Mouse (Mus musculus): ENCODE measurements around the gene Camk2d. TPM values are rescaled to one million over a fixed set of nuclear protein-coding genes. Genes with fewer than 3 reads are reported as not detected.

Gene Camk2d
- polyA plus RNA-seq, 1 experiment from 2014 or later = 16.5 TPM

GRCm38 (mm10) chr3:126693302-126693701 is 97.2 kb downstream of the Camk2d start:
- no peaks in the 10 kb centered on the region for H3K36me3 ChIP-seq (ENCODE audit: control insufficient read depth, insufficient read depth, low read length)
- no peak overlapping the region for H3K27ac ChIP-seq (ENCODE audit: low read depth, low read length)
- no peak overlapping the region for H3K4me2 ChIP-seq (ENCODE audit: low read depth, low read length, severe bottlenecking)
- no peak overlapping the region for H3K4me3 ChIP-seq (ENCODE audit: low read depth, low read length)
- H3K9ac ChIP-seq (ENCODE audit: low read length) = no peak overlapping the region
- no peaks in the 10 kb centered on the region for H3K27me3 ChIP-seq (ENCODE audit: control insufficient read depth, insufficient read depth, low read length)
- ATAC-seq (replicated peaks; ENCODE audit: low FRiP score) = no peak
- DNase-seq (ENCODE audit: low spot score) = no peak
- H3K4me1 ChIP-seq (replicated peaks; ENCODE audit: control insufficient read depth, insufficient read depth, low read length) = no peaks in the 10 kb centered on the region
- H3K9me3 ChIP-seq (ENCODE audit: control insufficient read depth, low read length) = no peaks in the 10 kb centered on the region
- WGBS = 61% methylated on average over 7 of the region's 7 CpGs

- Histone ChIP-seq H3K4me2 (ENCODE audit: low read depth, low read length, severe bottlenecking) (no peak overlapping the region), H3K9me3 (ENCODE audit: control insufficient read depth, low read length) (no peaks in the 10 kb centered on the region), H3K27ac (ENCODE audit: low read depth, low read length) (no peak overlapping the region), H3K36me3 (ENCODE audit: control insufficient read depth, insufficient read depth, low read length) (no peaks in the 10 kb centered on the region), H3K27me3 (ENCODE audit: control insufficient read depth, insufficient read depth, low read length) (no peaks in the 10 kb centered on the region), H3K4me3 (ENCODE audit: low read depth, low read length) (no peak overlapping the region), H3K9ac (ENCODE audit: low read length) (no peak overlapping the region), H3K4me1 (replicated peaks; ENCODE audit: control insufficient read depth, insufficient read depth, low read length) (no peaks in the 10 kb centered on the region)
- DNase-seq (ENCODE audit: low spot score) (peak; percentile 57), ATAC-seq (replicated peaks; ENCODE audit: low FRiP score) (peak; percentile 44)
- WGBS = 26% methylated on average over 12 of the region's 12 CpGs
Measured at GRCm38 (mm10) chr3:126695456-126696293, 99.6 kb downstream of the Camk2d start.

- no peaks in the 10 kb centered on the region for H3K9me3 ChIP-seq (ENCODE audit: control insufficient read depth, low read length)
- no peaks in the 10 kb centered on the region for H3K36me3 ChIP-seq (ENCODE audit: control insufficient read depth, insufficient read depth, low read length)
- H3K27ac ChIP-seq (ENCODE audit: low read depth, low read length) = no peak overlapping the region
- H3K4me1 ChIP-seq (replicated peaks; ENCODE audit: control insufficient read depth, insufficient read depth, low read length) = no peaks in the 10 kb centered on the region
- no peak for DNase-seq (ENCODE audit: low spot score)
- no peak overlapping the region for H3K4me2 ChIP-seq (ENCODE audit: low read depth, low read length, severe bottlenecking)
- ATAC-seq (replicated peaks; ENCODE audit: low FRiP score) = no peak
- WGBS = 81% methylated on average over 6 of the region's 6 CpGs
- no peaks in the 10 kb centered on the region for H3K27me3 ChIP-seq (ENCODE audit: control insufficient read depth, insufficient read depth, low read length)
- H3K4me3 ChIP-seq (ENCODE audit: low read depth, low read length) = no peak overlapping the region
- H3K9ac ChIP-seq (ENCODE audit: low read length) = no peak overlapping the region
Measured at GRCm38 (mm10) chr3:126696620-126697019, 100.5 kb downstream of the Camk2d start.

DNA sequence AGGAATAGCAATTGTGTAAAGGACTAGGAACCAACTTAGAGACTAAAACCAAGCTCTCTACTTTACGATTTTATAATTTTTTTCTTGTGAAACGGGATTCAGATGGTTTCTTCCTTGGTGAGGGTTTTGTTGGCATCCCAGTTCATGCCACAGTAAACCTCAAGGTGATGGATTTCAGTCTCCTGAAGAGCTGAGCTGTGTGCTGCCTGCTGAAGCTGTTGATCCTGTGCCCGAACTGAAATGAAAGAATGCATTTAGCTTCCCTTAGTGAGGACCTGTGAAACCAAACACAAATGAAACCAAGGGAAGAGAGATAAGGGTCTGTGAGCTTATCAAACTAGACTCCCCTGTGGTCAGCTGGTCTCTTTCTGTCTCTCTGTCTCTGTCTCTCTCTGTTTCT is 103.6 kb downstream of the Camk2d start:
- 74% methylated on average over 3 of the region's 3 CpGs for WGBS
- H3K27me3 ChIP-seq (ENCODE audit: control insufficient read depth, insufficient read depth, low read length) = no peaks in the 10 kb centered on the region
- no peaks in the 10 kb centered on the region for H3K4me1 ChIP-seq (replicated peaks; ENCODE audit: control insufficient read depth, insufficient read depth, low read length)
- no peak overlapping the region for H3K27ac ChIP-seq (ENCODE audit: low read depth, low read length)
- no peaks in the 10 kb centered on the region for H3K36me3 ChIP-seq (ENCODE audit: control insufficient read depth, insufficient read depth, low read length)
- no peaks in the 10 kb centered on the region for H3K9me3 ChIP-seq (ENCODE audit: control insufficient read depth, low read length)
- no peak for DNase-seq (ENCODE audit: low spot score)
- H3K4me3 ChIP-seq (ENCODE audit: low read depth, low read length) = no peak overlapping the region
- H3K4me2 ChIP-seq (ENCODE audit: low read depth, low read length, severe bottlenecking) = no peak overlapping the region
- H3K9ac ChIP-seq (ENCODE audit: low read length) = no peak overlapping the region
- no peak for ATAC-seq (replicated peaks; ENCODE audit: low FRiP score)

- H3K27me3 ChIP-seq (ENCODE audit: control insufficient read depth, insufficient read depth, low read length) = no peaks in the 10 kb centered on the region
- no peak overlapping the region for H3K4me3 ChIP-seq (ENCODE audit: low read depth, low read length)
- no peak overlapping the region for H3K4me2 ChIP-seq (ENCODE audit: low read depth, low read length, severe bottlenecking)
- no peaks in the 10 kb centered on the region for H3K4me1 ChIP-seq (replicated peaks; ENCODE audit: control insufficient read depth, insufficient read depth, low read length)
- H3K9me3 ChIP-seq (ENCODE audit: control insufficient read depth, low read length) = no peaks in the 10 kb centered on the region
- ATAC-seq (replicated peaks; ENCODE audit: low FRiP score) (no peak), DNase-seq (ENCODE audit: low spot score) (no peak)
- H3K36me3 ChIP-seq (ENCODE audit: control insufficient read depth, insufficient read depth, low read length) = no peaks in the 10 kb centered on the region
- H3K27ac ChIP-seq (ENCODE audit: low read depth, low read length) = no peak overlapping the region
- 83% methylated on average over 6 of the region's 6 CpGs for WGBS
- H3K9ac ChIP-seq (ENCODE audit: low read length) = no peak overlapping the region
Measured at GRCm38 (mm10) chr3:126701067-126701466, 105.0 kb downstream of the Camk2d start.

GRCm38 (mm10) chr3:126701586-126701985 is 105.5 kb downstream of the Camk2d start:
- H3K4me3 ChIP-seq (ENCODE audit: low read depth, low read length) = no peak overlapping the region
- no peaks in the 10 kb centered on the region for H3K4me1 ChIP-seq (replicated peaks; ENCODE audit: control insufficient read depth, insufficient read depth, low read length)
- DNase-seq (ENCODE audit: low spot score) (no peak), ATAC-seq (replicated peaks; ENCODE audit: low FRiP score) (no peak)
- H3K27me3 ChIP-seq (ENCODE audit: control insufficient read depth, insufficient read depth, low read length) = no peaks in the 10 kb centered on the region
- H3K9me3 ChIP-seq (ENCODE audit: control insufficient read depth, low read length) = no peaks in the 10 kb centered on the region
- WGBS = 85% methylated on average over 6 of the region's 6 CpGs
- H3K9ac ChIP-seq (ENCODE audit: low read length) = no peak overlapping the region
- no peak overlapping the region for H3K27ac ChIP-seq (ENCODE audit: low read depth, low read length)
- H3K36me3 ChIP-seq (ENCODE audit: control insufficient read depth, insufficient read depth, low read length) = no peaks in the 10 kb centered on the region
- H3K4me2 ChIP-seq (ENCODE audit: low read depth, low read length, severe bottlenecking) = no peak overlapping the region

DNA sequence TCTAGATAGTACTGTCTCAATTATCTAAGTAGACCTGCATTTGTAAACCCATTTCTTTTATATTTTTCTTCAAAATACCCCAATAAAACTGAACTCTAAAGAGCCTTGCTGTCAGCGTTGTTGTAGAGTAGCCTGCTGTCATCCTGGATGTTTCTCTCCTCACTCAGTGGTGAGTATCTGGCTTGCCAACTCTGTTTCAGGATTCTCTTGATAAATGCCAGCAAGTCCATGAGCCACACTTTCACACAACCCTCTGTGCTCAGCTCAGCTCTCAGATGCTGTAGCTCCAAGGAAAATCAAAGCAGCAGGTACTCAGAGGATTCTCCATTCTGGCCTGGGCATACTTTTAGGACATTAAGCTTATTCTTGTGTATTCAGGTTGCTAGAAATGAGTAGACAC is 109.4 kb downstream of the Camk2d start:
- Histone ChIP-seq H3K4me1 (replicated peaks; ENCODE audit: control insufficient read depth, insufficient read depth, low read length) (no peaks in the 10 kb centered on the region), H3K9me3 (ENCODE audit: control insufficient read depth, low read length) (no peaks in the 10 kb centered on the region), H3K27me3 (ENCODE audit: control insufficient read depth, insufficient read depth, low read length) (no peaks in the 10 kb centered on the region), H3K27ac (ENCODE audit: low read depth, low read length) (no peak overlapping the region), H3K36me3 (ENCODE audit: control insufficient read depth, insufficient read depth, low read length) (no peaks in the 10 kb centered on the region), H3K9ac (ENCODE audit: low read length) (no peak overlapping the region), H3K4me2 (ENCODE audit: low read depth, low read length, severe bottlenecking) (no peak overlapping the region), H3K4me3 (ENCODE audit: low read depth, low read length) (no peak overlapping the region)
- ATAC-seq (replicated peaks; ENCODE audit: low FRiP score) (no peak), DNase-seq (ENCODE audit: low spot score) (no peak)
- 100% methylated on average over 1 of the region's 1 CpGs for WGBS

DNA sequence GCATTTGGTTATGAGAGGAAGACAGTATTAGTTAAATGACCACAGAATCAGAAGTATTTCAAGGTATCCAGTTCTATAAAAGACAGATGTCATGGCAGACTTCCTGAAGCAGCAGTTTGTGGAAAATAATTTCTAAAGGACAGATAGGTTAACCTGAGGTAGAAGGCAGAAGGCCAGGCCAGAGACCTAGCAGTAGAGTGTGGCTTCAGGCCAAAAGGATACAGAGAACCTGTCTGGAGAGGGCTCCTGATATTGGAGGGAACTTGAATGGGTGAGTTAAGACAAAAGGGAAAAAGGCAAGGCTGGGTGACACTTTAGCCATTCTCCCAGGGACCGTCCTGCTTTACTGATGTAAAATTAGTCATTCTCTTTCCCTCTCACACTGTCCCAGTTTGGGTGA is 118.2 kb downstream of the Camk2d start:
- Histone ChIP-seq H3K36me3 (ENCODE audit: control insufficient read depth, insufficient read depth, low read length) (no peaks in the 10 kb centered on the region), H3K4me3 (ENCODE audit: low read depth, low read length) (no peak overlapping the region), H3K9me3 (ENCODE audit: control insufficient read depth, low read length) (no peaks in the 10 kb centered on the region), H3K27ac (ENCODE audit: low read depth, low read length) (no peak overlapping the region), H3K9ac (ENCODE audit: low read length) (no peak overlapping the region), H3K4me1 (replicated peaks; ENCODE audit: control insufficient read depth, insufficient read depth, low read length) (no peaks in the 10 kb centered on the region), H3K4me2 (ENCODE audit: low read depth, low read length, severe bottlenecking) (no peak overlapping the region), H3K27me3 (ENCODE audit: control insufficient read depth, insufficient read depth, low read length) (no peaks in the 10 kb centered on the region)
- ATAC-seq (replicated peaks; ENCODE audit: low FRiP score) (no peak), DNase-seq (ENCODE audit: low spot score) (no peak)
- 89% methylated on average over 1 of the region's 1 CpGs for WGBS

DNA sequence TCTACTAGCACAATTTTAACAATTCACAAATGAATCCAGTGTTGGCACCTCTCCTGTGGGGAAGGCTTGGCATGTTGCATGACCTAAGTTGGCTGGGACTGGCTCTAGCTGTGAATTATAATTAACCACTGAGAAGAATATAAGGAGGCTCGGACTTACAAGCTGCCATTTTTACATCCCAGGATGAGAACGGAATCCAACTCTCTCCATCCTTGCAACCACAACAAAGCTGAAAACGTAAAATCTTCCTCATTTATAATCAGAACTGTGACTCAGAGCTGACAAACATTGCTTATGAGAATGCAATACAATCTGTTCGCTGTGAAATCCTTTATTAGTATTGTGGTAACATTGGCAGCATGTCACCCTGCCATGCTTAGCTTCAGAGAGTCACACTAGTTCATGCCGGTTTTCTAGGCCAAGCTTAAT is 126.9 kb downstream of the Camk2d start:
- Histone ChIP-seq H3K27me3 (ENCODE audit: control insufficient read depth, insufficient read depth, low read length) (no peaks in the 10 kb centered on the region), H3K4me2 (ENCODE audit: low read depth, low read length, severe bottlenecking) (no peak overlapping the region), H3K4me1 (replicated peaks; ENCODE audit: control insufficient read depth, insufficient read depth, low read length) (no peaks in the 10 kb centered on the region), H3K9ac (ENCODE audit: low read length) (no peak overlapping the region), H3K36me3 (ENCODE audit: control insufficient read depth, insufficient read depth, low read length) (no peaks in the 10 kb centered on the region), H3K9me3 (ENCODE audit: control insufficient read depth, low read length) (no peaks in the 10 kb centered on the region), H3K27ac (ENCODE audit: low read depth, low read length) (no peak overlapping the region), H3K4me3 (ENCODE audit: low read depth, low read length) (no peak overlapping the region)
- no peak for ATAC-seq (replicated peaks; ENCODE audit: low FRiP score)
- no peak for DNase-seq (ENCODE audit: low spot score)
- 88% methylated on average over 5 of the region's 5 CpGs for WGBS
